Mouse (Mus musculus) lung, embryonic 14.5 days (tissue): ENCODE data around the gene Exosc10. TPM values are rescaled to one million over a fixed set of nuclear protein-coding genes. Genes with fewer than 3 reads are reported as not detected.

Source experiments
- ATAC-seq: fragments of 200-750 bp; cut with Nextera tagmentation; 2 replicates; pipeline ENCODE4 v1.8.0; 2017; ENCODE audit warnings: mild to moderate bottlenecking, moderate TSS enrichment, moderate library complexity; ENCODE audit not compliant: insufficient read depth
- DNase-seq: peaks from one replicate; pipeline ENCODE4 v3.0.0-alpha.2; 2015
- H3K27ac ChIP-seq: fragments of 300-500 bp; sonication (generic); 2 replicates; pipeline ENCODE4 v1.5.1; 2014; ENCODE audit warnings: low read depth, mild to moderate bottlenecking, moderate library complexity
- H3K27me3 ChIP-seq: fragments of 300-500 bp; sonication (generic); 2 replicates; pipeline ENCODE4 v1.6.1; 2014; ENCODE audit warnings: low read length, control low read depth; ENCODE audit not compliant: insufficient read depth
- H3K36me3 ChIP-seq: fragments of 300-500 bp; sonication (generic); 2 replicates; pipeline ENCODE4 v1.6.1; 2014; ENCODE audit warnings: control low read depth; ENCODE audit not compliant: insufficient read depth
- H3K4me1 ChIP-seq: fragments of 300-500 bp; sonication (generic); 2 replicates; pipeline ENCODE4 v1.6.1; 2014; ENCODE audit warnings: antibody characterized with exemption, control low read depth; ENCODE audit not compliant: insufficient read depth
- H3K4me2 ChIP-seq: fragments of 300-500 bp; sonication (generic); 2 replicates; pipeline ENCODE4 v1.6.1; 2014; ENCODE audit warnings: mild to moderate bottlenecking
- H3K4me3 ChIP-seq: fragments of 300-500 bp; sonication (generic); 2 replicates; pipeline ENCODE4 v1.5.1; 2014; ENCODE audit warnings: low read depth, low read length
- H3K9ac ChIP-seq: fragments of 300-500 bp; sonication (generic); 2 replicates; pipeline ENCODE4 v1.6.1; 2014
- H3K9me3 ChIP-seq: fragments of 300-500 bp; sonication (generic); 2 replicates; pipeline ENCODE4 v1.6.1; 2016; ENCODE audit warnings: low read depth, low read length, control low read depth
- CTCF ChIP-seq: IDR thresholded peaks from 2 replicates; pipeline ENCODE4 v1.5.1; 2016; ENCODE audit warnings: antibody characterized with exemption, low read depth
- WGBS: fragments of 180-500 bp; shearing (Covaris S2); extraction: QIAGEN DNeasy Blood & Tissue Kit; methylation state at CpG from one replicate; pipeline ENCODE4 v1.1.7; 2014; 5-methylcytosine and 5-hydroxymethylcytosine counted together
- polyA plus RNA-seq: library from polyadenylated mRNA; unstranded; fragments of >200 nt; fragmentation: Nextera tagmentation; extraction: Ambion mirVana; gene quantifications from 2 replicates; pipeline ENCODE4 v1.2.1, GENCODE M21; 2014

The Exosc10 gene
- polyA plus RNA-seq, 1 experiment from 2014 or later, result 104 TPM

GRCm38 (mm10) chr4:148570693-148571295 lies 12.6 kb downstream of the Exosc10 start:
- Histone ChIP-seq H3K27me3 (no peaks in the 10 kb centered on the region), H3K4me2 (no peak overlapping the region), H3K9ac (no peak overlapping the region), H3K4me1 (no peaks in the 10 kb centered on the region), H3K4me3 (no peak overlapping the region), H3K9me3 (no peaks in the 10 kb centered on the region), H3K36me3 (peaks cover 99% of the 10 kb centered on the region), H3K27ac (no peak overlapping the region)
- no peak for TF ChIP-seq CTCF
- no peak for DNase-seq
- 94% methylated on average over 9 of the region's 9 CpGs for WGBS
- no peak for ATAC-seq

- Histone ChIP-seq H3K9ac (no peak overlapping the region), H3K4me3 (no peak overlapping the region), H3K36me3 (peaks cover 99% of the 10 kb centered on the region), H3K27ac (no peak overlapping the region), H3K4me1 (no peaks in the 10 kb centered on the region), H3K27me3 (no peaks in the 10 kb centered on the region), H3K9me3 (no peaks in the 10 kb centered on the region), H3K4me2 (no peak overlapping the region)
- 86% methylated on average over 7 of the region's 7 CpGs for WGBS
- ATAC-seq, result no peak
- TF ChIP-seq CTCF, result no peak
- no peak for DNase-seq
Measured at GRCm38 (mm10) chr4:148573222-148573621, 15.0 kb downstream of the Exosc10 start.

GRCm38 (mm10) chr4:148580765-148581164 lies 22.5 kb downstream of the Exosc10 start:
- no peaks in the 10 kb centered on the region for H3K4me1 ChIP-seq
- no peak for TF ChIP-seq CTCF
- WGBS, result 86% methylated on average over 9 of the region's 9 CpGs
- H3K27ac ChIP-seq, result no peak overlapping the region
- ATAC-seq (no peak), DNase-seq (no peak)
- no peak overlapping the region for H3K4me2 ChIP-seq
- no peak overlapping the region for H3K9ac ChIP-seq
- H3K27me3 ChIP-seq, result no peaks in the 10 kb centered on the region
- no peak overlapping the region for H3K4me3 ChIP-seq
- no peaks in the 10 kb centered on the region for H3K9me3 ChIP-seq
- peaks cover 75% of the 10 kb centered on the region for H3K36me3 ChIP-seq

GRCm38 (mm10) chr4:148581422-148581821 lies 23.2 kb downstream of the Exosc10 start:
- peaks cover 68% of the 10 kb centered on the region for H3K36me3 ChIP-seq
- H3K4me3 ChIP-seq, result no peak overlapping the region
- no peaks in the 10 kb centered on the region for H3K27me3 ChIP-seq
- TF ChIP-seq CTCF, result no peak
- H3K4me1 ChIP-seq, result no peaks in the 10 kb centered on the region
- H3K27ac ChIP-seq, result no peak overlapping the region
- whole genome bisulfite sequencing, result 80% methylated on average over 5 of the region's 5 CpGs
- H3K9ac ChIP-seq, result no peak overlapping the region
- no peak for ATAC-seq
- DNase-seq, result no peak
- H3K9me3 ChIP-seq, result no peaks in the 10 kb centered on the region
- no peak overlapping the region for H3K4me2 ChIP-seq

- TF ChIP-seq CTCF, result no peak
- WGBS, result 55% methylated on average over 4 of the region's 4 CpGs
- no peak for DNase-seq
- no peak for ATAC-seq
- H3K4me1 ChIP-seq, result no peaks in the 10 kb centered on the region
- no peak overlapping the region for H3K9ac ChIP-seq
- peaks cover 50% of the 10 kb centered on the region for H3K36me3 ChIP-seq
- no peaks in the 10 kb centered on the region for H3K9me3 ChIP-seq
- no peak overlapping the region for H3K27ac ChIP-seq
- no peak overlapping the region for H3K4me3 ChIP-seq
- no peak overlapping the region for H3K4me2 ChIP-seq
- no peaks in the 10 kb centered on the region for H3K27me3 ChIP-seq
Measured at GRCm38 (mm10) chr4:148583257-148583656, 25.0 kb downstream of the Exosc10 start.

GRCm38 (mm10) chr4:148586648-148587047 lies 28.4 kb downstream of the Exosc10 start:
- DNase-seq, result no peak

GRCm38 (mm10) chr4:148588793-148589192 lies 30.6 kb downstream of the Exosc10 start:
- Histone ChIP-seq H3K27ac (no peak overlapping the region), H3K27me3 (no peaks in the 10 kb centered on the region), H3K9me3 (no peaks in the 10 kb centered on the region), H3K4me1 (0 out of 2 replicates have a peak, but pooled peaks cover 4% of the 10 kb centered on the region), H3K9ac (no peak overlapping the region), H3K36me3 (peaks cover 11% of the 10 kb centered on the region), H3K4me3 (no peak overlapping the region), H3K4me2 (no peak overlapping the region)
- ATAC-seq, result no peak
- no peak for TF ChIP-seq CTCF
- WGBS, result 62% methylated on average over 9 of the region's 9 CpGs
- DNase-seq, result peak; percentile 46

More at GRCm38 (mm10) chr4:148586648-148587047, 28.4 kb downstream of the Exosc10 start:
- Histone ChIP-seq H3K9ac (no peak overlapping the region), H3K27me3 (no peaks in the 10 kb centered on the region), H3K4me2 (no peak overlapping the region), H3K4me1 (no peaks in the 10 kb centered on the region), H3K27ac (no peak overlapping the region), H3K4me3 (no peak overlapping the region), H3K9me3 (no peaks in the 10 kb centered on the region), H3K36me3 (peaks cover 17% of the 10 kb centered on the region)
- no peak for ATAC-seq
- WGBS, result 61% methylated on average over 9 of the region's 9 CpGs
- no peak for TF ChIP-seq CTCF
